Mouse (Mus musculus) forebrain, embryonic 14.5 days (tissue): Measurements from ENCODE around the gene Vav3. TPM values are rescaled to one million over a fixed set of nuclear protein-coding genes. Genes with fewer than 3 reads are reported as not detected.

Source experiments
- ATAC-seq: fragments of 200-750 bp; cut with Nextera tagmentation; 2 replicates; pipeline ENCODE4 v1.8.0; 2017; ENCODE audit warnings: mild to moderate bottlenecking, moderate library complexity
- DNase-seq: peaks from one replicate; pipeline ENCODE4 v3.0.0-alpha.2; 2015; ENCODE audit warnings: low spot score
- H3K27ac ChIP-seq: fragments of 300-500 bp; sonication (generic); 2 replicates; pipeline ENCODE4 v1.5.1; 2014; ENCODE audit warnings: low read depth, mild to moderate bottlenecking, control low read depth, low read length, moderate library complexity
- H3K27me3 ChIP-seq: fragments of 300-500 bp; sonication (generic); replicated peaks from 2 replicates; pipeline ENCODE4 v1.6.1; 2014; ENCODE audit warnings: low read length, control low read depth, mixed read lengths; ENCODE audit not compliant: control insufficient read depth, insufficient read depth
- H3K36me3 ChIP-seq: fragments of 300-500 bp; sonication (generic); 2 replicates; pipeline ENCODE4 v1.6.1; 2014; ENCODE audit warnings: low read length, control low read depth; ENCODE audit not compliant: control insufficient read depth, insufficient read depth
- H3K4me1 ChIP-seq: fragments of 300-500 bp; sonication (generic); 2 replicates; pipeline ENCODE4 v1.6.1; 2014; ENCODE audit warnings: antibody characterized with exemption, low read length, control low read depth; ENCODE audit not compliant: control insufficient read depth, insufficient read depth
- H3K4me2 ChIP-seq: fragments of 300-500 bp; sonication (generic); 2 replicates; pipeline ENCODE4 v1.6.1; 2014; ENCODE audit warnings: mild to moderate bottlenecking, control low read depth, low read length
- H3K4me3 ChIP-seq: fragments of 300-500 bp; sonication (generic); 2 replicates; pipeline ENCODE4 v1.5.1; 2014; ENCODE audit warnings: low read depth, low read length, control low read depth
- H3K9ac ChIP-seq: fragments of 300-500 bp; sonication (generic); 2 replicates; pipeline ENCODE4 v1.6.1; 2014; ENCODE audit warnings: mild to moderate bottlenecking, low read length, control low read depth, moderate library complexity
- H3K9me3 ChIP-seq: fragments of 300-500 bp; sonication (generic); replicated peaks from 2 replicates; pipeline ENCODE4 v1.6.1; 2016; ENCODE audit warnings: low read length, control low read depth, mixed read lengths; ENCODE audit not compliant: control insufficient read depth
- WGBS: fragments of 180-500 bp; shearing (Covaris S2); extraction: QIAGEN DNeasy Blood & Tissue Kit; methylation state at CpG from one replicate; pipeline ENCODE4 v1.1.7; 2014; 5-methylcytosine and 5-hydroxymethylcytosine counted together
- polyA plus RNA-seq: library from polyadenylated mRNA; unstranded; fragments of >200 nt; fragmentation: Nextera tagmentation; extraction: Ambion mirVana; gene quantifications from 2 replicates; pipeline ENCODE4 v1.2.1, GENCODE M21; 2014

Gene Vav3
- polyA plus RNA-seq, 1 experiment from 2014 or later: 7.5 TPM

DNA sequence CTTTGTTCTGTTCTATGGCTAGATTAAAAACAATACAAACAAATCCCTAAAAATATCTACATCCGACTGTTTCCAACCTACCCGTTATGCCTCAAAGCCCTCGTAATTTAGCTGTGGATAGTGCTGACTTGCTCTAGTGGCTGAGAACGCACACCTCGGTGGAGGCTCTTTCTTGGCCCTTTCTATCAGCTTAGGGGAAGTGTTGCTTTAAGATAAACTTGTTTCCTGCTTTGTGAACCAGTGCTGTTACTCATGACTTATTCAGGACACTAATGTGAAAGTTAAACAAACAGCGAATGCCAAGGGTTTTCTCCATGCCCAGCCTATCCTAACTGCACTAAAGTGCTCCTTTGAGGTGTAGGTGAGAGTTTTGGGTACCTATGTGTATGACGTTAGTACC lies 221.3 kb downstream of the Vav3 start:
- DNase-seq (no peak), ATAC-seq (no peak)
- Histone ChIP-seq H3K9ac (no peak overlapping the region), H3K36me3 (no peaks in the 10 kb centered on the region), H3K4me3 (no peak overlapping the region), H3K4me1 (no peaks in the 10 kb centered on the region), H3K27me3 (no peaks in the 10 kb centered on the region), H3K27ac (no peak overlapping the region), H3K4me2 (no peak overlapping the region), H3K9me3 (no peaks in the 10 kb centered on the region)
- 85% methylated on average over 7 of the region's 7 CpGs for WGBS

- DNase-seq (no peak), ATAC-seq (no peak)
- Histone ChIP-seq H3K9me3 (no peaks in the 10 kb centered on the region), H3K4me1 (no peaks in the 10 kb centered on the region), H3K4me3 (no peak overlapping the region), H3K9ac (no peak overlapping the region), H3K36me3 (no peaks in the 10 kb centered on the region), H3K4me2 (no peak overlapping the region), H3K27ac (no peak overlapping the region), H3K27me3 (no peaks in the 10 kb centered on the region)
- 98% methylated on average over 4 of the region's 4 CpGs for WGBS
Observed at GRCm38 (mm10) chr3:109562268-109562667, 221.8 kb downstream of the Vav3 start.

DNA sequence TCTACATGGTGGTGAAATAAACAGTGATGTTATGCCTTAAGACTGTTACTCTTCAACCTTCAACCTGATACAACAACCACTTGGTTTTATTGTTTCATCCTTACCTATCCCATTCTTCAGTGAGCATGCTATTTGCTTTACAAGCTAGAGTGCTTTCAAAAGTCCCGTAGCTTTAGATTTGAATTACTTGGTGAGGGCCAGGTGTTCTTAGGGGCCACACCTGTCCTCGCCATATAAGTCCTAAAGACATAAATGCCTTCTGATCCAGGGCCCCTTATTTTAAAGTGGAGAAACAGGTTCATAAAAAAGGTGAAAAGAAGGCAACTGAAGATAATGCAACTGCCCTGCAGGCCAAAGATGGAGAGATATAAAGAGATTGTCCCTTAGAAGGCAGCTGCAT lies 224.0 kb downstream of the Vav3 start:
- Histone ChIP-seq H3K27ac (no peak overlapping the region), H3K4me2 (no peak overlapping the region), H3K9me3 (no peaks in the 10 kb centered on the region), H3K27me3 (no peaks in the 10 kb centered on the region), H3K36me3 (no peaks in the 10 kb centered on the region), H3K9ac (no peak overlapping the region), H3K4me3 (no peak overlapping the region), H3K4me1 (peaks cover 4% of the 10 kb centered on the region; the same call in 1 of the 2 replicates)
- no peak for DNase-seq
- no peak for ATAC-seq
- WGBS: 91% methylated on average over 2 of the region's 2 CpGs

DNA sequence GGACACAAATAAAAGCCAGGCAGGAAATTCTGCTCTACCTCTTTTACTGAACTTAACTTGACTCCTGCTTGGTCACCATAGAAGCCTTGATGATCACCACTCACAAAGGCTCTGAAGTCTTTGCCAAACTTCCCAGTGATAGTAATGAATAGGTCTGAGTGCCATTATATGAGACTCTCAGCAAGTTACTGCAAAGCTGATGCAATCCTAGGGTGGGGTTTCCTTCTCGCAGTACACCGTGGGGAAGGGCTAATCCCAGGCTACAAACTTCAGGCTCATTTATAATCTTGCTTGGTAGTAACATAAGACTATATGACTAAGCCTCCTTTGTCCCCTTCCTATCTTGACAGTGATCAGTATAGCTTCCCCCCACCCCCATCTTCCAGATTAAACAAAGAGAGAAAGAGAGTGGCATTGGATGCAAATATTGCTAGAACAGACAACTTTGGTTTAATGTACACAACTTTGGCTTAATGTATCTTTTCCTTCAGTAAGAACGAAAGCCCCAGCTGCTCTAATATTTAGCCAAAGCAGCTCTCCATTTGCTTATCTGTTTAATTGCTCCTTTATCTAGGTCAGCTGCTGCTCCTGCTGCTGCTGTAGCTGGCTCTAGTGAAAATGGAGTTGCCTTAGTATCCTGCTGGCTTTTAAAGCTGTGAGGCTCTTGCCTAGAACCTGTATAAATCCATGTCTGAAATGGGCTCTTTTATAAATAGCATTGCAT lies 228.3 kb downstream of the Vav3 start:
- DNase-seq (peak; percentile 15), ATAC-seq (peak; percentile 18; the same call in 1 of the 2 replicates)
- no peak overlapping the region for H3K27ac ChIP-seq
- WGBS: 34% methylated on average over 3 of the region's 3 CpGs
- no peaks in the 10 kb centered on the region for H3K36me3 ChIP-seq
- no peak overlapping the region for H3K4me2 ChIP-seq
- H3K9ac ChIP-seq: no peak overlapping the region
- H3K9me3 ChIP-seq: no peaks in the 10 kb centered on the region
- no peaks in the 10 kb centered on the region for H3K27me3 ChIP-seq
- peaks cover 4% of the 10 kb centered on the region; the same call in 1 of the 2 replicates for H3K4me1 ChIP-seq
- H3K4me3 ChIP-seq: no peak overlapping the region

- Histone ChIP-seq H3K36me3 (no peaks in the 10 kb centered on the region), H3K4me2 (no peak overlapping the region), H3K27me3 (no peaks in the 10 kb centered on the region), H3K9me3 (no peaks in the 10 kb centered on the region), H3K4me1 (peaks cover 4% of the 10 kb centered on the region; the same call in 1 of the 2 replicates), H3K9ac (no peak overlapping the region), H3K4me3 (no peak overlapping the region), H3K27ac (no peak overlapping the region)
- 94% methylated on average over 1 of the region's 1 CpGs for WGBS
- ATAC-seq (no peak), DNase-seq (no peak)
Observed at GRCm38 (mm10) chr3:109571483-109571882, 231.0 kb downstream of the Vav3 start.

DNA sequence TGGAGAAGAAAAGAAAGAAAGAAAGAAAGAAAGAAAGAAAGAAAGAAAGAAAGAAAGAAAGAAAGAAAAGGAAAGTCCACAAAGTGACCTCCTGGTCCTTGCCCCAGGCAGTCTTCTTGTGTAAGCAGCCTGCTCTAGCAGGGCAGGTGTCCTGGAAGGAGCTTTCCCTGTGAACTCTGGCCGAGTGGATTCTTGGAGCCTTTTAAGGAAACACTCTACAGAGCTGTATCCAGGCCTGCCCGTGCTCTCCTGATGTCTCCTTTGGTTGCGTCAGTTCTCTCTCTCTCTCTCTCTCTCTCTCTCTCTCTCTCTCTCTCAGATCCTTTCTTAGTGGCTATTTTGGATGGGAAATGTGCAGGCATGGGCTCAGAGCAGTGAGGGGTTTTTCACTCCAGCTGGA lies 232.4 kb downstream of the Vav3 start:
- H3K9ac ChIP-seq: no peak overlapping the region
- H3K4me2 ChIP-seq: no peak overlapping the region
- H3K36me3 ChIP-seq: no peaks in the 10 kb centered on the region
- H3K4me3 ChIP-seq: no peak overlapping the region
- no peak overlapping the region for H3K27ac ChIP-seq
- peaks cover 4% of the 10 kb centered on the region; the same call in 1 of the 2 replicates for H3K4me1 ChIP-seq
- DNase-seq (no peak), ATAC-seq (no peak)
- 75% methylated on average over 3 of the region's 3 CpGs for WGBS
- no peaks in the 10 kb centered on the region for H3K9me3 ChIP-seq
- no peaks in the 10 kb centered on the region for H3K27me3 ChIP-seq

DNA sequence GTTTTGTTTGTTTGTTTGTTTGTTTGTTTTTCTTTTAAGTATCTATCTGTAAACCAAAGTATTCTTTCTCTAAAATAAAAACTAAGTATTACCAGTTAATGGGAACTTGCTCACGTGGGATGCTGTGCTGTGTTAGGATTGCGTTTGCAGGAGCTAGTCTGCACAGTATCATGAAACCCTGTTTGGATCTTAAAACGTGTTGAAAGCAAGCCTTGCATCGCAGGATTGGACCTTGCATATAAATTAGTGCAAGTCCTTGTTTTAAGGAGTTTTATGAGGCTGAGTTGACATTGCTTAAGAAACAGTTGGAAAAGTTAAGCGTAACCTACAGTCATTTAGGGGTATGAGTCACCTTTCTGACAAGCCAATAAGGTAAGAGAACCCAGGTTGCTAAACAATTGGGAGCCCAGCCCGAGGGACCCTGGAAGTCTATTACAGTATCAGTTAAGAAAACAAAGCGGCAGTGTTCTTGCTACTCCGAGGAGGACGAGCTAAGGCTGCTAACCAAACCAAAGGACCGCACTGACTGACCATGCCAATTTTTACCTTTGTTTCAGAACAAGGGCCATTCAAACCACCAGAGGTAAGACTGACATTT lies 233.2 kb downstream of the Vav3 start:
- Histone ChIP-seq H3K27ac (no peak overlapping the region), H3K4me1 (peaks cover under 1% of the 10 kb centered on the region; the same call in 1 of the 2 replicates), H3K36me3 (no peaks in the 10 kb centered on the region), H3K4me3 (no peak overlapping the region), H3K9me3 (no peaks in the 10 kb centered on the region), H3K4me2 (no peak overlapping the region), H3K9ac (no peak overlapping the region), H3K27me3 (no peaks in the 10 kb centered on the region)
- no peak for DNase-seq
- no peak for ATAC-seq
- WGBS: 62% methylated on average over 10 of the region's 10 CpGs

DNA sequence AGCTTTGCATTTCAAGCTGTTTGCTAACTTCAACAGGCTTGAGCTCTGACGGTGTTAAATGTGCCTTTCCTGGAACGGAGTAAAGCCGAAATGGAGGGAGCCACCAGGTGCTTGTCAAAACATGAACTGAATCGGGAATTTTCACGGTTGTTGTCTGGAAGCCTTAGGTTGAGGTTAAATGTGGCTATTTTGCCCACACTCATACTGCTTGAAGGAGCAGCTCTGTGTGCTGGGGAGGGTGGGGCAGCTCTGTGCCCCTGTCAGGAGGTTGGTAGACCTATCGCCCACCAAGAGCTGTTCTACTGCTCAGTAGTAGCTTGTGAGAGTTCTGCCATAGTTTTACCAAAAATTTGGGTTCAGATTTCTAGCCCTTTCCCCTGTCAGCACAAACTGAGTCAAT lies 233.7 kb downstream of the Vav3 start:
- Histone ChIP-seq H3K4me2 (no peak overlapping the region), H3K9me3 (no peaks in the 10 kb centered on the region), H3K9ac (no peak overlapping the region), H3K27me3 (no peaks in the 10 kb centered on the region), H3K27ac (no peak overlapping the region), H3K4me3 (no peak overlapping the region), H3K4me1 (no peaks in the 10 kb centered on the region), H3K36me3 (no peaks in the 10 kb centered on the region)
- 72% methylated on average over 6 of the region's 6 CpGs for WGBS
- no peak for ATAC-seq
- DNase-seq: no peak

- 83% methylated on average over 3 of the region's 3 CpGs for WGBS
- no peak for ATAC-seq
- Histone ChIP-seq H3K9me3 (no peaks in the 10 kb centered on the region), H3K4me3 (no peak overlapping the region), H3K4me2 (no peak overlapping the region), H3K27me3 (no peaks in the 10 kb centered on the region), H3K36me3 (no peaks in the 10 kb centered on the region), H3K27ac (no peak overlapping the region), H3K9ac (no peak overlapping the region), H3K4me1 (no peaks in the 10 kb centered on the region)
- no peak for DNase-seq
Observed at GRCm38 (mm10) chr3:109578347-109578746, 237.9 kb downstream of the Vav3 start.
